Mouse (Mus musculus): Measurements from ENCODE around the gene Mat2a.
A peak's percentile ranks its signal among the peaks of the same experiment; 100 is the strongest.
"Not testable (repeated sequence)": the region's sequence is repeated elsewhere in the genome, so short reads cannot be mapped to it uniquely, and the experiment has no call there.

Mat2a gene

GRCm38 (mm10) chr6:72454833-72455373, 15.5 kb upstream of the Mat2a start:
- peak; percentile 29 for DNase-seq (ENCODE audit: low spot score)

GRCm38 (mm10) chr6:72454072-72454746, 14.9 kb upstream of the Mat2a start:
- no peak for DNase-seq (ENCODE audit: low spot score)

- DNase-seq (ENCODE audit: low spot score): no peak
Observed at GRCm38 (mm10) chr6:72453578-72453977, 14.2 kb upstream of the Mat2a start.

- DNase-seq (ENCODE audit: low spot score): no peak
Observed at GRCm38 (mm10) chr6:72452329-72452728, 13.0 kb upstream of the Mat2a start.

- not testable (repeated sequence) for DNase-seq (ENCODE audit: low spot score)
Observed at GRCm38 (mm10) chr6:72451778-72452177, 12.4 kb upstream of the Mat2a start.

- no peak for DNase-seq (ENCODE audit: low spot score)
Observed at GRCm38 (mm10) chr6:72447487-72447886, 8.1 kb upstream of the Mat2a start.

- no peak for DNase-seq (ENCODE audit: low spot score)
Observed at GRCm38 (mm10) chr6:72445011-72445410, 5.7 kb upstream of the Mat2a start.

GRCm38 (mm10) chr6:72442921-72443604, 3.7 kb upstream of the Mat2a start:
- no peak for DNase-seq (ENCODE audit: low spot score)

- no peak for DNase-seq (ENCODE audit: low spot score)
Observed at GRCm38 (mm10) chr6:72440186-72440990, 1.0 kb upstream of the Mat2a start.

- peak; percentile 79 for DNase-seq (ENCODE audit: low spot score)
Observed at GRCm38 (mm10) chr6:72438862-72439354, 450 bp downstream of the Mat2a start.

GRCm38 (mm10) chr6:72438226-72438625, 1.1 kb downstream of the Mat2a start:
- no peak for DNase-seq (ENCODE audit: low spot score)

- no peak for DNase-seq (ENCODE audit: low spot score)
Observed at GRCm38 (mm10) chr6:72432153-72432552, 7.2 kb downstream of the Mat2a start.

- DNase-seq (ENCODE audit: low spot score): no peak
Observed at GRCm38 (mm10) chr6:72430989-72431921, 8.1 kb downstream of the Mat2a start.

GRCm38 (mm10) chr6:72429061-72429842, 10.1 kb downstream of the Mat2a start:
- DNase-seq (ENCODE audit: low spot score): no peak

- DNase-seq (ENCODE audit: low spot score): peak; percentile 85
Observed at GRCm38 (mm10) chr6:72428036-72428435, 11.3 kb downstream of the Mat2a start.

GRCm38 (mm10) chr6:72425646-72426045, 13.7 kb downstream of the Mat2a start:
- no peak for DNase-seq (ENCODE audit: low spot score)

- no peak for DNase-seq (ENCODE audit: low spot score)
Observed at GRCm38 (mm10) chr6:72420901-72421300, 18.5 kb downstream of the Mat2a start.

- DNase-seq (ENCODE audit: low spot score): no peak
Observed at GRCm38 (mm10) chr6:72419806-72420205, 19.6 kb downstream of the Mat2a start.

- DNase-seq (ENCODE audit: low spot score): no peak
Observed at GRCm38 (mm10) chr6:72418279-72418678, 21.1 kb downstream of the Mat2a start.
